Mouse (Mus musculus) heart, embryonic 15.5 days (tissue): ENCODE data around the gene Olfr247. TPM values are rescaled to one million over a fixed set of nuclear protein-coding genes. Genes with fewer than 3 reads are reported as not detected.

Experiments used
- polyA plus RNA-seq: library from polyadenylated mRNA; unstranded; fragments of >200 nt; fragmentation: Nextera tagmentation; extraction: Ambion mirVana; gene quantifications from 2 replicates; pipeline ENCODE4 v1.2.1, GENCODE M21; 2015

Gene Olfr247
- polyA plus RNA-seq, 1 experiment from 2014 or later, result not detected

Other genes with a start within 250 kb of the Olfr247 start
- gene Olfr805, start 246.8 kb downstream of the Olfr247 start, polyA plus RNA-seq, result not detected in 2 replicates
- not detected in 2 replicates for gene Olfr806, start 234.2 kb downstream of the Olfr247 start, polyA plus RNA-seq
- not detected in 2 replicates for gene Olfr807, start 218.3 kb downstream of the Olfr247 start, polyA plus RNA-seq
- not detected in 2 replicates for gene Olfr808, start 210.7 kb downstream of the Olfr247 start, polyA plus RNA-seq
- gene Olfr809, start 201.5 kb downstream of the Olfr247 start, polyA plus RNA-seq, result not detected in 2 replicates
- gene Olfr810, start 181.2 kb downstream of the Olfr247 start, polyA plus RNA-seq, result not detected in 2 replicates
- not detected in 2 replicates for gene Olfr811, start 171.7 kb downstream of the Olfr247 start, polyA plus RNA-seq
- gene Olfr812, start 130.0 kb downstream of the Olfr247 start, polyA plus RNA-seq, result not detected in 2 replicates
- not detected in 2 replicates for gene Olfr813, start 120.8 kb downstream of the Olfr247 start, polyA plus RNA-seq
- not detected in 2 replicates for gene Olfr814, start 96.3 kb downstream of the Olfr247 start, polyA plus RNA-seq
- gene Olfr815, start 70.3 kb downstream of the Olfr247 start, polyA plus RNA-seq, result not detected in 2 replicates
- gene Olfr816, start 60.5 kb downstream of the Olfr247 start, polyA plus RNA-seq, result not detected in 2 replicates
- gene Olfr818, start 27.0 kb downstream of the Olfr247 start, polyA plus RNA-seq, result not detected in 2 replicates
- gene Olfr819, start 8.9 kb downstream of the Olfr247 start, polyA plus RNA-seq, result not detected in 2 replicates
- gene Gm10310, start 8.9 kb upstream of the Olfr247 start, polyA plus RNA-seq, result not detected in 2 replicates
- not detected in 2 replicates for gene Olfr820, start 36.5 kb upstream of the Olfr247 start, polyA plus RNA-seq
- gene Olfr821, start 54.2 kb upstream of the Olfr247 start, polyA plus RNA-seq, result not detected in 2 replicates
- not detected in 2 replicates for gene Olfr822, start 95.1 kb upstream of the Olfr247 start, polyA plus RNA-seq
- gene Olfr823, start 139.2 kb upstream of the Olfr247 start, polyA plus RNA-seq, result not detected in 2 replicates
- not detected in 2 replicates for gene Olfr824, start 153.9 kb upstream of the Olfr247 start, polyA plus RNA-seq
- not detected in 2 replicates for gene Olfr825, start 190.6 kb upstream of the Olfr247 start, polyA plus RNA-seq
- not detected in 2 replicates for gene Olfr826, start 208.0 kb upstream of the Olfr247 start, polyA plus RNA-seq
- not detected in 2 replicates for gene Olfr827, start 238.3 kb upstream of the Olfr247 start, polyA plus RNA-seq